Mouse (Mus musculus): ENCODE results near the gene Gspt1.

GRCm38 (mm10) chr16:11271073-11271472 is 16.9 kb upstream of the Gspt1 start:
- TF ChIP-seq EP300 (IDR thresholded peaks at IDR 0.05; ENCODE audit: low read length) (no peak), CTCF (conservative IDR thresholded peaks at IDR 0.05 in 1 of 2, IDR thresholded peaks at IDR 0.05 in 1 of 2; ENCODE audit: low read depth in 2 of 2, low read length in 2 of 2) (no peak), CHD2 (IDR thresholded peaks at IDR 0.05; ENCODE audit: low read length) (no peak), HCFC1 (IDR thresholded peaks at IDR 0.05; ENCODE audit: low read depth, low read length) (no peak)

Measured in CH12.LX (cell line).